Mouse (Mus musculus): ENCODE data around the gene Ctsj.

GRCm38 (mm10) chr13:61040531-61040930 lies 34.8 kb upstream of the Ctsj start, which contains the start of gene Ctsq:
- TF ChIP-seq CTCF (conservative IDR thresholded peaks at IDR 0.05; ENCODE audit: insufficient read depth, insufficient read length, low read depth, low read length), result no peak
- TF ChIP-seq POLR2A (IDR thresholded peaks at IDR 0.05; ENCODE audit: low read depth, low read length), result no peak
